Mouse (Mus musculus): Measurements from ENCODE around the gene Sh3tc1.

Gene Sh3tc1

DNA sequence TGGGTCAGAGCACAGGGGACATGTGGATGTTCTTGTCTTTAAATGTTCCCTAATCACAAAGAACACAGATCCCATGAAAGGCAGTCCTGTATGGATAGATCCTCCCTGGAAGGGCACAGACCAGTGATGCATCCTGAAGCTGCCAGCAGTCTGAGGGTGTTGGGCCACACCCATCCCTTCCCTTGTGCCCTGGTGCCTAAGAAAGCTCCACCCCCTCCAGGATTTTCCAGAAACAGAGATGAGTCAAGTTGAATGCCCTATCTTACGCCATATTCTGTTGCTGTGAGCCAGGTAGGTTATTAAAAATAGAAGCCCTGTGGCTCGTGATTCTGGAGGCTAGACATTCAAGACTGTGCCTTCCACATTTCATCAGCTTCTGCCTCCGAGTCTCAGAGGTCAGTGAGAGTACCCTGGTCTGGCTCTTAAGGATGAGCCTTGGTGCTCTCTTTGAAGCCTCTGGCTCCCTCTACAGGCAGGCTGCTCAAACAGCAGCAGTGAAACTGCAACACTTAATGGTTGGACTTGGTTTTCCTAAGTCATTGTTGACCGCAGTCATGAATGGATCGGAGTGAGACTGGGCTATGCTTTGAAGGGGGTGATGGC is 15.4 kb upstream of the Sh3tc1 start:
- DNase-seq (ENCODE audit: low spot score in 2 of 2) = peak; percentile 41 to 71

DNA sequence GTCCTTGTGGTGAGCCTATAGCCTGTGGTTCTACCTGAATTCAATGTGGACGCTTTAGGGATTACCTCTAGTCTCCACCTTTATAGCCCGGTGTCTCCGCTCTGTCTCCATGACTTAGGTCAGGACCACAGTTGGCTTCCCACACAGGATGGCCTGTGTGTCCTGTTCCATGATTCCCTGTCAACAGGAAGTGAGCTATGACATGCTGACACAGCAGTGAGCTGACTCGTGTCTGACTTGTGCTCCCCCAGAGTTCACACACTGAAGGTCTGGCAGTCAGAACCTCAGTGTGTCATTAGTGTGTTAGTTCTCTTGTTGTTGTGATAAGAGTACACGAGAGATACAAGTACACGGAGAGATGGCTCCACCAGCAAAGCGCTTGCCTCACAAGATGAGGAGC is 11.2 kb upstream of the Sh3tc1 start:
- DNase-seq (ENCODE audit: low spot score in 2 of 2) = no peak

DNA sequence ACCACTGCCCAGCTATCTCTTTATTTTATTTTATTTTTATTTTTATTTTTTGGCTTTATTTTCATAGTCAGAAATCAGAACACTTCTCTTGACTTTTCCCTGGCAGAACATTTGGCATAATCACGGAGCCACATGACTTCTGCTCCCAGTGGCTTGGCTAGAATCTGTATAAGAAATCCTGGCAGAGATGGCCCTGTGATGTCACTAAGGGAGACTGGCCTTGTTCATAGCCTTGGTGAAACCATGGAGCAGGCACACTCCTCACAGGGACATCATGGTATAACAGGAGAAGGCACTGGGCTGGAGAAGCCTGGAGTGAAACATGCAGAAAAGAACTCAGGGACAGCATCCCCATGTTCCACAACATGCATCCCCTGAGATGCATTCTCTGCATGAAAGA is 10.2 kb upstream of the Sh3tc1 start:
- no peak for DNase-seq (ENCODE audit: low spot score in 2 of 2)

DNA sequence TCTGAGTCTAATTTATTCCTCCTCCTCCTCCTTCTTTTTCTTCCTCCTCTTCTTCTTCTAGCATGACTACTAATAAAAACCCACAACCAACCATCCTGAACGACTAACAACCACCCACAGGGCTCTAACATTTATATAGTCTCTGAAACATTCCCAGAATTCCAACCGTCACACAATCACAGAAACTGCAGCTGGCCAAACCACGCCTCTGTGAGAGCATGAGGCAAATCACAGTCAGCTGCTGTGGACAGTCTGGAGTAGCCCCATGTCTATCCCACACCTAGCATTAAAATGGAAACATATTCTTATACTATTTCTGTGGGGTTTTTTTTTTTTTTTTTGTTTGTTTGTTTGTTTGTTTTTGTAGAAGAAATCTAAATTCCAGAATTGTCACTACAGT is 9.6 kb upstream of the Sh3tc1 start:
- no peak for DNase-seq (ENCODE audit: low spot score in 2 of 2)

DNA sequence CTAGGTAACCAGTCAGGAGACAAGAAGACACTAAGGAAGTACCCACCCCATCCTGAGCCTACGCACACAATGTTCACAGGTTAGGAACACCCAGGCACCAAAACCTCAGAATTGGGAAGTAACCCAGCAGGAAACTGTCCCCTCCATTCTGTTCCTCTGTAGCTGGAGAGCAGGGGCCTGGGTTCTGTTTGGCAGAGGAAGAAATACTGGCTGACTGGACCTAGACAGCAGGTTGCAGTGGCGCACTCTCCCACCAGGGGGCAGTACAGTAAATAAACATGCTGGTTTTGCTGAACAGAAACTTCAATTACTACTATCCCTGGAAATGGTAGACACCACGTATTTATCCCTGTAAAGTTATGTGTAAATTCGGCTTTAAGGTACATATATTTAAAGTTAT is 7.1 kb upstream of the Sh3tc1 start:
- peak; percentile 67 to 88 for DNase-seq (ENCODE audit: low spot score in 2 of 2)

DNA sequence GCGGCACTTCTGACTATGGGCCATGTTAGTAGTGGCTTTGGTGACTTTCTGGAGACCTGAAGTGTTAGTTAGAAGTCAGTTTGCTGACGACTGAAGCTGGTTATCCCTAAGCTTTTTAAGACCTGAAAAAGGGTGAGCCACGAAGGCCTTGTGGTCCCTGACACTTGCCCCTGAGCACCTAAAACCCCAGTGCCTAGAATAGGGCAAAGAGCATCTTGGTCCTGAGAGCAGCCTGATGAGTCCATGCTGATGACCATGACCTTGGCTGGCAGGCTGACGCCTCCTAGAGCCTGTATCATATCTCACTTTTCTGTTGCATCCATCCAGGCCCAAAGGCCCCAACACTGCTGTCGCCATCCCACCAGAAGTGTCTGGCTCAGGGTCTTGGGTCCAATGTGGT is 5.6 kb upstream of the Sh3tc1 start:
- no peak for DNase-seq (ENCODE audit: low spot score in 2 of 2)

DNA sequence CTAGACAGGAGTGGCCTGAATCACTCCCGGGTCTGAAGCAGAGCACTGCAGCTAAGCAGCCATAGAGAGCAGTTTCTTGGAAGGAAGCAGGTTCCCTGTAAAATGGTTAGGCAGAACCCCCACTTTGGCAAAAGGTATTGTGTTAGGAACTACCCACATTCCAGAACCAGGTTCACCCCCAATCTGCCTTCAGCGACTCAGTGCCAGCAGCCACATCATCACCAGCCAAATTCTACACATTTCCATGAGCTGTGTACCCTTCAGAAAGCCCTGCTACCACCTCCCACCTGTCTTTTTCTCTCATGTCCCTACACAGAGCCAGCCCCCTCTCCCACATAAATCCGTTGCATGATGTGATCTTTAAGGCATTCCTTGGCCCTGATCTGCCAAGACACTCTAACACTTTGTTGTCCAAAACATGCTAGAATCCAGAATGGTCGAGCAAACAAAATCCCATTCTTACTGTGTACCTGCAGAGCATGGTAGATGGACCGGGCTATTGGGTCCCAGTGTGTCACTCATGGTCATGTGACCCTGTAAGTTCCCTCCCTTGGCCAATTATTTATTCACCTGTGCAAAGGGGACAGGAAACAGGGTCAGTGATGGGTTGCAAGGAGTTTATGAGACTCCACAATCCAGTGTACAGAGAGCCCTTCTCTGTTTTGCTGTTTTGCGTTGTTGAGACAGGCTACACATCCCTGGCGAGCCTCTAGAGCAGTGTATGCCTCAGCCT is 4.4 kb upstream of the Sh3tc1 start:
- no peak for DNase-seq (ENCODE audit: low spot score in 2 of 2)

DNA sequence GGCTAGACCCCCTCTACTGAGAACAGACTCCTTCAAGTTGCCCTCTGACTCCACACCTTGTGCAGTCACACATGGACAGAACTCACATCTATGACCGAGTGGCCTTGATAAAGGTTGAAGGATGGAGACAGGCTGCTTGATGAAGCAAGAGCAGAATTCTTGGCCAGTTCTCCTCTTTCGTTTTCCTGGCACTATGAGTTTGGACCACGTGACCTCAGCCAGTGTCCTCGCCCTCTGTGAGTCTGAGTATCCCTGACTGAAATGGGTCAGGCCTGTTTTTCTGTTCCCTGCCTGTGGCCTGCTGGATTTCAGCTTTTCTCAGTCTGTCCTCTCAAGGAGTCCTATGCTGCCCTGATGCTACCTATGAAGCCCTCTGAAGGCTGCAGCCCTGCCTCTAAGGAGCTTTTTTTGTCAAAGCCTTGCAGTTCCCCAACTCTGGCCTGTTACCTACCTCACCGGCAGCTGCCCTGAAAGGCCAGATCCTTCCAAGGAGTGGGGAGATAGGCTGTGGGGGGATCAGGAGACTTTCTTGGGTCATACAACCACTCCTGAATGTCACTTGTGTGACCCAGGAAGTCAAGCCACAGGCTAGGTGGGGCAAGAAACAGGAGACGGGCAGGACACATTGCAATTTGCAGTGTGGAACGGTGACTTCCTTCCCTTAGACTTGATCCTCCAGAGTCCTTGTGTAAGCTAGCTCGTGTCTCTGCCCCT is 3.6 kb upstream of the Sh3tc1 start:
- DNase-seq (ENCODE audit: low spot score in 2 of 2) = no peak

DNA sequence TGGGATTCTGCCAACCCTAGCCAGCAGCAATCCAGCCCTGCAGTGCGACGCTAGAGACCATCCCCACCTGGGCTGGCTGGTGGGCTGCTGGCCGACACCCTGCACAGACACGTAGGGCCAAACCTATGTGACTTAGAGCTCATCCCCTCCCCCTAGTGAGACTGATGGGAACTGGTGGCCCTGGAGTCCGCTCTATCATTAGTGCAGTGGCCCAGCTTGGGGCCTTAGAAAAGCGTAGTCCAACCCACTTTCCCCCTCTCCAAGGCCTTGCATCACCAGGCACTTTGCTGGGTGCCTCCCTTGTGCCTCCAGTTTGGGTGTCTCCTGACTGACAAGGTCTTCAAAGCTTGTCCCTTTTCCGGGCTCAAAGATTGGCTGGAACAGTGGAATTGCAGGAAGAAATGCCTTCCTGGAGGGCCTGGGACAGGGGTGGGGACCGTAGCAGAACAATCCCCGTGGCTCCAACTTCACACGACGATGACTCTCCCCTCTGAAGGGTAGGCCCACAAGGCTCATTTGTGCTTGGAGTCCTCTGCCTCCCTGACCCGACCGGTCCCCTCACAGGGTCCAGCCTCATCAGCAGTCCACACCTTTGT is 1.5 kb upstream of the Sh3tc1 start:
- no peak for DNase-seq (ENCODE audit: low spot score in 2 of 2)

DNA sequence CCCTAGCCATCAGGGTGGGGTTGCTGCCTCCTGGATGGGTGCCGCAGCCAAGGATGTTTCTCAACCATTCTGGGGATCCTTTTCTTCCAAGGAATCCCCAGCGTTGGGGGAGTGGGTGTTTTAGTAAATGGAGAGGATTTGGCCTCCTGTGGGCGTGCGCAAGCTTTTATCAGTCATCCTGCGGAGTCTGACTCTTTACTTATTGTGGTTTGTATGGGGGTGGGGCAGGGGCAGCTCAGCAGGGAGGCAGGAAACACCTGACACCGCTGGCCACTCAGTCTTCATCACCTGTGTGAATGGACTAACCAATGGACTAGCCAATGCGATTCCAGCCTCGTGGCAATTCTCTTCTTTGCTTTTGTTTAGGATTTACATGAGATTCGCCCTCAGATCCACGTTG is 929 bp upstream of the Sh3tc1 start:
- no peak for DNase-seq (ENCODE audit: low spot score in 2 of 2)

DNA sequence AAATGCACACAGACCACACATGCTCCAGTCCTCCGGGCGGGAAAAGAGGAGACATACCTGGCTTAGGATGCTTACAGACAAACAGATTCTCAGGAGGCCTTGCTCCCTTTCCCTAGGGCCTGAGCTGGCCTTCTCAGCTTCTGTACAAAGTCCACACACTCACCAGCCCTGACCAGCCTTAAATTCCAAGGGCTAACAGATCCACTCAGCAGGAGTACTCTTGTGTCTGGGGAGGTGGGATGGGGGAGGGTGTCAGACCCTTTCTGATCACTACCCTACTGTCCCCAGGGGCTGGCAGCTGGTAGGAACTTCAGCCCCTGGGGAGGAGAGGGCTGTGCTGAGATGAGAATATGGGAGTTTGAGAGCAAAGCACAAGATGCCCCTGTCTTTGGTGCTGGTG is 782 bp downstream of the Sh3tc1 start:
- DNase-seq (ENCODE audit: low spot score in 2 of 2) = no peak

DNA sequence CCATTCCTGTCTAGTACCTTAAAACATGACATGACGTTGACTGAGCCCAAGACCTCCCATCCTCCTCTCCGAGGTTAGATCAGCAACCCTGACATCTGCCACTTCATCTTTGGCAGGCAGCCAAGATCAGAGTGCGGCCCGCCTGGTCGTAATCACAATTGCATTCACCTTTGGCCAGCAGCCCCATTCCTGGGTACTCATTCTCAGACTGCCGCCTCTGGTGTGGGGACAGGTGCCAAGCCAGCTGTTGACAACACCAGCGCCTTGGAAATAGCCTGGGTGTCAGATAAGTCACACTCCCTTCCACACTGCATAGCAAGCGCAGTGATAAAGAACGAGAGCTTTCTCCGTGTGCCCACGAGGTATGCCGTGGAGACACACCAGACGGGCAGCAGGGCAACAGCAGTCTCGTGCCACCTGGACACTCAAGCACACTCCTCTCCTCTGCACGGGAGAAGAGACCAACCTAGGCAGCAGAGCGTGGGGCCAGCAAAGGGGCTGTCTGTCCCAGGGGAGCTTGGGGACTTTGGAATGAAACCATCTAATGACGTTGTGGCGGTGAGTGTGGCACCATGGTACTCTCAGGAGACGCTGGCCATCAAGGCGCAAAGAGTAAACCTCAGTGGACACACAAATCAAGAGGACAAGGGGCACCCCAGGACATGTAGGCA is 2.4 kb downstream of the Sh3tc1 start:
- DNase-seq (ENCODE audit: low spot score in 2 of 2) = no peak

DNA sequence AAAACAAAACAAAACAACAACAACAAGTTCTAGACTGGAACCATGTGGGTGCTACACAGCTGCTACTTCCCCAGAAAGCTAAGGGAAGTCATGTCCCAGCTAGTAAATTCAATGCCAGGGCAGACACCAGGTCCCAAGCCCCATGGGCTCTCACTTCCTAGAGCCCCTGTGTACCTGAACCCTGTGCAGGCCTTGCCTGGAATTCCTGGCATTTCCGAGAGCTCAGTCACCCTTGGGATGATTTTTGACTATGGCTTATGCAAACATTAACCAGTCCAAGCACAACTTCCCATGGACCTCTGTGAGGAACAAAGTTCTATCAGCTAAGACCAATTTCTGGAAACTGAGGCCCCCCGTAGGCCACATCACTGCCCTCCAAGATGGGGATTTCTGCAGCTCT is 6.3 kb downstream of the Sh3tc1 start:
- no peak for DNase-seq (ENCODE audit: low spot score in 2 of 2)

DNA sequence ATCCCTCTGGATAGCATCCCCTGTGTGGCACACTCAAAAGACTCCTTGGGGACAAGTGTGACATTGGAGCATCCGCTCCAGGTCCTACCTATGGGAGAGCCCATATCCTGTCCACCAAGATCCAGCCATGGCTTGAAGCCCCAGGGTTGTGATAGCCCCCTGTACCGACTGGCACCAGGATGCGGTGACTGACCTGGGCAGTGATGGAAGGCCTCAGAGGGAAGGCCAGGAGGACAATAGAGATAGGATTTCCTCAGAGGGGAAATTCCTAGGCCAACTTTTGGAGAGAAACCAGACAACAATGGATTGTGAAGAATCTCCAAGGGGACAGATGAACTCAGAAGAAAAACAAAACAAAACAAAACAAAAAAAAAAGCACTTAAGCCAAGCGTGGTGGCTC is 8.8 kb downstream of the Sh3tc1 start:
- no peak for DNase-seq (ENCODE audit: low spot score in 2 of 2)

DNA sequence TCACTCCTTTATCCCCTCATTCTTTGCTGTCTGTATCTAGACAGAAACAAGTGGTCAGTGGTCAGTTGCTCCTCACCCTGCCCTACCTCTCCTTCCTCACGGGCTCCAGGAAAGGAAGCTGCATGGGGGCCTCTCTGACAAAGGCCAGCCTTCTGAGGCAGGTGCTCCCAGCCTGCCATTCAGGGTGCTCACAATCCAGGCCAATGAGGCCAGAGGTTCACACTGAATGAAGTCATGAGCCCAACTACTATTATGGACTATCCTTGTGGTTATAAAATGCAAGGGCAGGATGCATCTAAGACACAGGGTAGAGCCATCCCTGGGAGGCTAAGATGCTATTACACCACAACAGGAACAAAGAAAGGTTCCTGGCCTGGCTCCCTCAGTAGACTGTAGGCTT is 9.2 kb downstream of the Sh3tc1 start:
- DNase-seq (ENCODE audit: low spot score in 2 of 2) = no peak

DNA sequence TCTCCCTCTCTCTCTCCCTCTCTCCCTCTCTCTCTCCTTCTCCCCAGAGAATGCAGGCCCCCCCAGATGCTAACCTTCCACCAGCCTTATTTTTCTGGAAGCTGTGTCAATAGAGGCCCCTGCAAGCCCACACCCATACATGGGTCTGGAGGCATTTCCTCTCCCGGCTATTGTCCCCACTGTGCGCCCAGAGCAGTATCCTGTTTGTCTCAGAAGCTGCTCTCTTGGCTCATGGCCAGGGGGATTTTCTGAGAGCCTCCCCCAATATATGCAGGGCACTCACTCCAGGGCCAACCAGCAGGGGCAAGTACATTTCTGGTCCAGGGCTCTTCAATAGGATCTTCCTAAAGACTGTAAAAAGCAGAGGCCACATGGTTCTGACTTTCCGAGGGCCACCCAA is 9.9 kb downstream of the Sh3tc1 start:
- DNase-seq (ENCODE audit: low spot score in 2 of 2) = peak in 1 of 2 experiments; percentile 28

DNA sequence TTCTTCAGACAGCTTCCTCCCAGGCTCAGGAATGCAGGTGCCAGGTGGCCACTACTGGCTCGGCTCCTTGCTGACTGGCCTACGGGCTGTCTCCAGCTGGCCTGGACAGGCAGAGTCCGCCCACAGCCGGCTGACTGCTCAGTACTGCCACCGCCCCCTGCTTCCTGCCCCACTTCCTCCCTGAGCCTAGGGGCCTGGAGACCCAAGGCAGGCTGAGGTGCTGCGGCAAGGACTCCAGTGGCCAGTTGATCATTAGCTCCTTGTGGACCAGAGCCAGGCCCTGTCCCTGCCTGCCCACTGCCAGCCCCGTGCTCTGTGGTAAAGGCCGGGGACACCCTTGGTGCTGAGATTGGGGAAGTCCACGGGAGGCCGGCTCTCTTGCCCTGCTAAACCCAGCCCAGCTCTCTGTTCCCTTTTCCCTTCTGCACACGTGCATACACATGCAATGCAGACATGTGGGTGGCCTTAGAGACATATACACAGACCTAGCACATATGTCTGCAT is 10.8 kb downstream of the Sh3tc1 start:
- peak; percentile 66 to 80 for DNase-seq (ENCODE audit: low spot score in 2 of 2)

DNA sequence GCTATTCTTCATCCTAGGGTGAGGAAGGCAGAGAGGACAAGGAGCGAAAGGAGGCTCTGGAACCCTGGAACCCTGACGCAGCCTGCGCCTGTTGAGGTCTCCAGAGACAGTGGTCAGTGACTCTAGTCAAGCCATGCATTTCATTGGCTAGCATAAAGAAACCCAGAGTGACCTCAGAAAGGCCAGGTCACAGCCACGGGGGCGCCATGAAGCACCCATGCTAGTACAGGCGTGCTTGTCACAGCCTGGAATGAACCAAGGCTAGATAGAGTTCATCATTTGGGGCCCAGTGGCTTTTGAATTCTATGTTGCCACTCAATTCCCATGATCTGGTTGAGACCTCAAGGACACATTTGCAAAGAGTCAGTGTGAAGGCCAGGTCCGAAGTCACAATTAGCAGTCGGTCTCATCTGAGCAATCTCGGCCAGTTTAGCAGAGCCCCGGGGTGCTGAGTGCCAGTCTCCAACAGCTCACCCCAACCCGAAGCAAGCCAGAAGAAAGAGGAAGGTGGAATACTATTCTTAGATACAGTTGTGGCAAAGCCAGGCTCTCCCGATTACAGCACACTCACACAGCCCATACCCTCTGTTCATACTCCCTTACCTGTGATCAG is 11.3 kb downstream of the Sh3tc1 start:
- DNase-seq (ENCODE audit: low spot score in 2 of 2) = no peak

DNA sequence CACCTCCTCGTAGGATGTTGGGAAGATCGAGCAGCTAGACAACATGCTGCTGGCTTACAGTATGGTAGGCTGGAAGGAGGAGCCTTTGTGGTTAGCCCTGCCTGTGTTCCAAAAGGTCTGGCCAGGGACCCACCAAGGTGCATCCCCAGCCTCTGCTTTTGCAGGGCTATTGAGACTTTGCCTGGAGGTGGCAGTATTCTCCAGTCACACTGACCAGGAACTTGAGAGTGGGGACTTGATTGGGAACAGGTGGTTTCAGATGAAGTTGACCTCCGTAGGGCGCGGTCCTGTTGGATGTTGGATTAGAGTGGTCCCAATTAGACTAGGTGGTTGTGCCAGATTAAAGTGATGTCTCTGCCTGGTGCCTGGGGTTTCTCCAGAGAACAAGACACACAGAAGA is 12.3 kb downstream of the Sh3tc1 start:
- no peak for DNase-seq (ENCODE audit: low spot score in 2 of 2)

DNA sequence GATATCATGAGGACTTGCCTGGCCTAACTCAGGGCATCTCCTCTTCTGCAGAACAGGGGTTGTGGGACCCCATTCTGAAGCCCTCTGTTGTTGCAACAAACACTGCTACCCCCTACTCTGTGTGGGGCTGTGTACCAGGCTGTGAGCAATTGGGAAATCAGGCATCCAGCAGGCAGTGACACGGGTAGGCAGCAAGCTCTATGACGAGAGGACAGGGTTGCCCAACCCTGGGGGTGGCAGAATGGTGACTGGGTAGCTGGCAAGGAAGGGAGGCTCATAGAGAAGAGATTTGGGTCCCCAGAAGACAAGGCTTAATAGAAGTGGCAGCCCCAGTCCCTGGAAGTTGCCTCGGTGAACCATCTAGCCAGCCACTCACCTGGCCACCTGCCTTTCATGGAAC is 13.9 kb downstream of the Sh3tc1 start:
- DNase-seq (ENCODE audit: low spot score in 2 of 2) = no peak

DNA sequence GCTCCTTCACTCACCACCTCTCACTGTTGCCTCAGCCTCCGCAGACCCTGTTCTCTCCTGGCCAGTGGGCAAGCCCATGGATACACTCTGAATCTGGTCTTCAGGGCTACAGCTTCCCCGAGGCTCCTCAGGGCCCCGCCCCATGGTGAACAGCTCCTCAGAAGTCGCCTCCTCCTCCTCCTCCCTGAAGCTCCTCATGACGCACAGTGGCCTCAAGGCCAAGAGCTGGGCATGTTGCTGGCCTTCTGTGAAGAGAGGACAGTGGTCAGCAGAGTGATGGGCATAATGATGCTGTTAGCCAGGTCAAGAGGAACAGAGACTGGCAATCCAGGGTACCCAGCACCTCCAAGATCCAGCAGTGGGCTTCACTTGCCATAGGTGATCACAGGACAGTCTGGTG is 15.9 kb downstream of the Sh3tc1 start:
- no peak for DNase-seq (ENCODE audit: low spot score in 2 of 2)

DNA sequence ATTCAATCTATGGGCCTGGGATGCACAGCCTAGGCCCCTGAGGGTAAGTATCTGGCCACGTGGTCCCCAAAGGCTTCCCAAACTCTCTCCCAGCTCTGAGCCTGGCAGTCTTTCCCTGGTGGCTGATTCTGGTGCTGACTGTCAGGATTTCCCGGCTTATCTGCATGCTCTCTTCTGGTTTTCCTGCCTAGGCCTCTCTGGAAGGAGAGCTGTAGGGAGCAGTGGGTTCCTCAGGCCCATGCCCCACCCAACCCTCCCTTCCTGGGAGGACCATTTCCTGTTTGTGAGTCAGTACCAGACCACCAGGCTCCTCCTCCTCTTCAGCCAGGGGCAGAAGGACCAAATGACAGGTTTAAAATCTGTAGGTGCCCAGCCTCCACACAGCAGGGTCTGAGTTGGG is 17.1 kb downstream of the Sh3tc1 start:
- no peak for DNase-seq (ENCODE audit: low spot score in 2 of 2)

Data from spleen, postnatal 4 days (tissue).